Mouse (Mus musculus): ENCODE measurements at regions not wholly inside any gene's neighbourhood (a gene's known extent, or its start where the extent isn't known, plus 50 kb on each side); places are given as distances from the start of the nearest gene placed in this dataset.

GRCm38 (mm10) chr8:62752725-62753430, 197.9 kb upstream of the Spock3 start:
- Histone ChIP-seq H3K4me1 (replicated peaks; ENCODE audit: control insufficient read depth, insufficient read depth, low read length) (no peaks in the 10 kb centered on the region), H3K9ac (no peak overlapping the region), H3K27me3 (ENCODE audit: control insufficient read depth, insufficient read depth, low read length) (no peaks in the 10 kb centered on the region), H3K4me2 (replicated peaks) (no peak overlapping the region), H3K27ac (no peak overlapping the region), H3K9me3 (ENCODE audit: control insufficient read depth, low read length) (no peaks in the 10 kb centered on the region), H3K36me3 (replicated peaks; ENCODE audit: control insufficient read depth, insufficient read depth) (no peaks in the 10 kb centered on the region), H3K4me3 (replicated peaks; ENCODE audit: low read length) (no peak overlapping the region)
- 42% methylated on average over 8 of the region's 8 CpGs for WGBS
- DNase-seq (ENCODE audit: low spot score) = peak; percentile 28
- ATAC-seq (ENCODE audit: low FRiP score) = peak; percentile 93

GRCm38 (mm10) chr8:62773766-62774165, 177.0 kb upstream of the Spock3 start:
- Histone ChIP-seq H3K27me3 (ENCODE audit: control insufficient read depth, insufficient read depth, low read length) (no peaks in the 10 kb centered on the region), H3K27ac (no peak overlapping the region), H3K36me3 (replicated peaks; ENCODE audit: control insufficient read depth, insufficient read depth) (no peaks in the 10 kb centered on the region), H3K4me1 (replicated peaks; ENCODE audit: control insufficient read depth, insufficient read depth, low read length) (no peaks in the 10 kb centered on the region), H3K9ac (no peak overlapping the region), H3K4me2 (replicated peaks) (no peak overlapping the region), H3K9me3 (ENCODE audit: control insufficient read depth, low read length) (no peaks in the 10 kb centered on the region), H3K4me3 (replicated peaks; ENCODE audit: low read length) (no peak overlapping the region)
- ATAC-seq (ENCODE audit: low FRiP score) (no peak), DNase-seq (ENCODE audit: low spot score) (no peak)
- 80% methylated on average over 6 of the region's 6 CpGs for WGBS

GRCm38 (mm10) chr8:62804467-62804866, 146.3 kb upstream of the Spock3 start:
- no peak overlapping the region for H3K4me3 ChIP-seq (replicated peaks; ENCODE audit: low read length)
- no peaks in the 10 kb centered on the region; the same call in 1 of the 2 replicates for H3K9me3 ChIP-seq (ENCODE audit: control insufficient read depth, low read length)
- ATAC-seq (ENCODE audit: low FRiP score) = no peak
- no peak overlapping the region for H3K27ac ChIP-seq
- no peaks in the 10 kb centered on the region for H3K4me1 ChIP-seq (replicated peaks; ENCODE audit: control insufficient read depth, insufficient read depth, low read length)
- DNase-seq (ENCODE audit: low spot score) = no peak
- no peaks in the 10 kb centered on the region for H3K36me3 ChIP-seq (replicated peaks; ENCODE audit: control insufficient read depth, insufficient read depth)
- H3K4me2 ChIP-seq (replicated peaks) = no peak overlapping the region
- 78% methylated on average over 1 of the region's 1 CpGs for WGBS
- H3K9ac ChIP-seq = no peak overlapping the region
- H3K27me3 ChIP-seq (ENCODE audit: control insufficient read depth, insufficient read depth, low read length) = no peaks in the 10 kb centered on the region

Data from hindbrain, embryonic 14.5 days (tissue).